Mouse (Mus musculus) kidney, embryonic 16.5 days (tissue): ENCODE results near the gene Kdelr3. TPM values are rescaled to one million over a fixed set of nuclear protein-coding genes. Genes with fewer than 3 reads are reported as not detected.

Experiments
- ATAC-seq: fragments of 200-750 bp; cut with Nextera tagmentation; 2 replicates; pipeline ENCODE4 v1.8.0; 2017; ENCODE audit warnings: moderate TSS enrichment; ENCODE audit not compliant: low FRiP score, low TSS enrichment
- H3K27ac ChIP-seq: fragments of 300-500 bp; sonication (generic); 2 replicates; pipeline ENCODE4 v1.5.1; 2014; ENCODE audit warnings: low read length
- H3K27me3 ChIP-seq: fragments of 300-500 bp; sonication (generic); 2 replicates; pipeline ENCODE4 v1.6.1; 2014; ENCODE audit warnings: low read length, control low read depth, mixed read lengths; ENCODE audit not compliant: insufficient read depth
- H3K36me3 ChIP-seq: fragments of 300-500 bp; sonication (generic); 2 replicates; pipeline ENCODE4 v1.6.1; 2014; ENCODE audit warnings: low read length, control low read depth, mixed read lengths; ENCODE audit not compliant: insufficient read depth
- H3K4me1 ChIP-seq: fragments of 300-500 bp; sonication (generic); 2 replicates; pipeline ENCODE4 v1.6.1; 2014; ENCODE audit warnings: low read length, control low read depth, mixed read lengths; ENCODE audit not compliant: insufficient read depth
- H3K4me2 ChIP-seq: fragments of 300-500 bp; sonication (generic); replicated peaks from 2 replicates; pipeline ENCODE4 v1.6.1; 2014; ENCODE audit warnings: low read depth, low read length
- H3K4me3 ChIP-seq: fragments of 300-500 bp; sonication (generic); 2 replicates; pipeline ENCODE4 v1.5.1; 2014; ENCODE audit warnings: mild to moderate bottlenecking, low read length
- H3K9ac ChIP-seq: fragments of 300-500 bp; sonication (generic); replicated peaks from 2 replicates; pipeline ENCODE4 v1.6.1; 2014; ENCODE audit warnings: low read length
- H3K9me3 ChIP-seq: fragments of 300-500 bp; sonication (generic); 2 replicates; pipeline ENCODE4 v1.6.1; 2016; ENCODE audit warnings: low read length, control low read depth
- WGBS: fragments of 180-500 bp; shearing (Covaris S2); extraction: QIAGEN DNeasy Blood & Tissue Kit; methylation state at CpG from one replicate; pipeline ENCODE4 v1.1.7; 2014; 5-methylcytosine and 5-hydroxymethylcytosine counted together
- polyA plus RNA-seq: library from polyadenylated mRNA; unstranded; fragments of >200 nt; fragmentation: Nextera tagmentation; extraction: Ambion mirVana; gene quantifications from 2 replicates; pipeline ENCODE4 v1.2.1, GENCODE M21; 2015

Gene Kdelr3
- polyA plus RNA-seq, 1 experiment from 2014 or later = 72.9 TPM

GRCm38 (mm10) chr15:79509998-79510397 is 6.2 kb upstream of the Kdelr3 start:
- Histone ChIP-seq H3K9me3 (no peaks in the 10 kb centered on the region), H3K4me3 (no peak overlapping the region), H3K9ac (no peak overlapping the region), H3K4me1 (peaks cover 30% of the 10 kb centered on the region), H3K27me3 (peaks cover 74% of the 10 kb centered on the region), H3K4me2 (no peak overlapping the region), H3K36me3 (no peaks in the 10 kb centered on the region), H3K27ac (no peak overlapping the region)
- WGBS = 40% methylated on average over 6 of the region's 6 CpGs
- ATAC-seq = no peak

- Histone ChIP-seq H3K4me1 (peaks cover 29% of the 10 kb centered on the region), H3K36me3 (no peaks in the 10 kb centered on the region), H3K4me3 (no peak overlapping the region), H3K9ac (no peak overlapping the region), H3K27ac (no peak overlapping the region), H3K9me3 (no peaks in the 10 kb centered on the region), H3K4me2 (no peak overlapping the region), H3K27me3 (peaks cover 77% of the 10 kb centered on the region)
- no peak for ATAC-seq
- WGBS = 81% methylated on average over 7 of the region's 7 CpGs
Measured at GRCm38 (mm10) chr15:79510425-79510824, 5.8 kb upstream of the Kdelr3 start.

GRCm38 (mm10) chr15:79511553-79512320 is 4.5 kb upstream of the Kdelr3 start:
- Histone ChIP-seq H3K27ac (no peak overlapping the region), H3K4me1 (peaks cover 28% of the 10 kb centered on the region), H3K4me3 (peak overlapping the region; percentile 47), H3K36me3 (no peaks in the 10 kb centered on the region), H3K9ac (peak overlapping the region; percentile 51; the same call in 1 of the 2 replicates), H3K4me2 (peak overlapping the region; percentile 82), H3K9me3 (no peaks in the 10 kb centered on the region), H3K27me3 (peaks cover 73% of the 10 kb centered on the region)
- ATAC-seq = peak; percentile 75
- WGBS = 2% methylated on average over 61 of the region's 61 CpGs

DNA sequence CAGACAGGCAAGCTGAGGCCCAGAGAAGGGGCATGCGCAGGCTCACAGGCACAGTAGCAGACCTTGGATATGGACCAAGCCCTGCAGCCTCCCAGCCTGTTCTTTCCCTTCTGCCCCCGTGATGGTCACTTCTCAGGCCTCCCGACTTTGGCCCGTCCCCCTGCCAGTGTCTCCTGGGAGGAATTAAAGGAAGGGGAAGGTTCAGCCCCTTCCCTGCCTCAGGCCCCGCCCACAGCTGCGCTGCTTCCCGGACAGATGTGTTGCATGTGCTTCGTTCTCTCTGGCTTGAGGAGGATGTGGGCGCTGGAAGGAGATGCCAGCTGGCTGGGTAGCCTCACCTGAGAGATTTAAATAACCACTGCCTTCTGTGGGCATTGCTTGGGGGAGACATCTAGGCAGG is 2.3 kb upstream of the Kdelr3 start:
- H3K9ac ChIP-seq = no peak overlapping the region
- H3K4me2 ChIP-seq = 0 out of 2 replicates have a peak overlapping the region, but pooled peaks have one; percentile 1
- H3K4me1 ChIP-seq = peaks cover 46% of the 10 kb centered on the region
- H3K36me3 ChIP-seq = no peaks in the 10 kb centered on the region
- no peaks in the 10 kb centered on the region for H3K9me3 ChIP-seq
- no peak overlapping the region for H3K4me3 ChIP-seq
- peaks cover 55% of the 10 kb centered on the region for H3K27me3 ChIP-seq
- 9% methylated on average over 9 of the region's 9 CpGs for WGBS
- H3K27ac ChIP-seq = no peak overlapping the region
- ATAC-seq = no peak

- ATAC-seq = no peak
- no peaks in the 10 kb centered on the region for H3K9me3 ChIP-seq
- peaks cover 27% of the 10 kb centered on the region; the same call in 1 of the 2 replicates for H3K27me3 ChIP-seq
- H3K4me3 ChIP-seq = peak overlapping the region; percentile 68; the same call in 1 of the 2 replicates
- 85% methylated on average over 4 of the region's 4 CpGs for WGBS
- no peak overlapping the region for H3K27ac ChIP-seq
- H3K9ac ChIP-seq = peak overlapping the region; percentile 70; the same call in 1 of the 2 replicates
- peaks cover 36% of the 10 kb centered on the region for H3K4me1 ChIP-seq
- no peaks in the 10 kb centered on the region for H3K36me3 ChIP-seq
- peak overlapping the region; percentile 65 for H3K4me2 ChIP-seq
Measured at GRCm38 (mm10) chr15:79517710-79518109, 1.5 kb downstream of the Kdelr3 start.

DNA sequence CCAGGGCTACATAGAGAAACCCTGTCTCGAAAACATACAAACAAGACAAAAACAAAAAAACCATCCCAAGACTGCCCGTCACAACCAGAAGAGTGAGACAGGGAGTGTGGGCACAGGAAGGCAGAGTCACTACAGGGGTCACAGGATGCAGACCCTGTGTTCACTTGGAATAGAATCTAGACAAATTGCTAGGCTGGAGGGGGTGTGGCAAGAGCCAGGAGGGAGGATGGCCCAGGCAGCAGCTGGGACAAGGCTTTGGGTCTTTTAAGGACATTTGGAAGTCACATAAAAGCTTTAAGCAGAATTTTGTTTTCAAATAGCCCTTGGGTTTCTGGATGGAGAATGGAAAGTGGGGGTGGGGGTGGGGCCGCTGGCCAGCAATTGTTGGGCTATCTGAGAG is 2.4 kb downstream of the Kdelr3 start:
- Histone ChIP-seq H3K4me2 (0 out of 2 replicates have a peak overlapping the region, but pooled peaks have one; percentile 65), H3K4me3 (no peak overlapping the region), H3K4me1 (peaks cover 35% of the 10 kb centered on the region), H3K9me3 (no peaks in the 10 kb centered on the region), H3K27ac (no peak overlapping the region), H3K36me3 (peaks cover 6% of the 10 kb centered on the region; the same call in 1 of the 2 replicates), H3K9ac (no peak overlapping the region), H3K27me3 (peaks cover 21% of the 10 kb centered on the region; the same call in 1 of the 2 replicates)
- 73% methylated on average over 3 of the region's 3 CpGs for WGBS
- no peak for ATAC-seq

GRCm38 (mm10) chr15:79519400-79520220 is 3.4 kb downstream of the Kdelr3 start:
- H3K9ac ChIP-seq = no peak overlapping the region
- H3K4me2 ChIP-seq = no peak overlapping the region
- peaks cover 28% of the 10 kb centered on the region for H3K4me1 ChIP-seq
- peaks cover 12% of the 10 kb centered on the region; the same call in 1 of the 2 replicates for H3K36me3 ChIP-seq
- peaks cover 11% of the 10 kb centered on the region; the same call in 1 of the 2 replicates for H3K27me3 ChIP-seq
- H3K9me3 ChIP-seq = no peaks in the 10 kb centered on the region
- 49% methylated on average over 16 of the region's 16 CpGs for WGBS
- ATAC-seq = no peak
- H3K27ac ChIP-seq = no peak overlapping the region
- H3K4me3 ChIP-seq = no peak overlapping the region

DNA sequence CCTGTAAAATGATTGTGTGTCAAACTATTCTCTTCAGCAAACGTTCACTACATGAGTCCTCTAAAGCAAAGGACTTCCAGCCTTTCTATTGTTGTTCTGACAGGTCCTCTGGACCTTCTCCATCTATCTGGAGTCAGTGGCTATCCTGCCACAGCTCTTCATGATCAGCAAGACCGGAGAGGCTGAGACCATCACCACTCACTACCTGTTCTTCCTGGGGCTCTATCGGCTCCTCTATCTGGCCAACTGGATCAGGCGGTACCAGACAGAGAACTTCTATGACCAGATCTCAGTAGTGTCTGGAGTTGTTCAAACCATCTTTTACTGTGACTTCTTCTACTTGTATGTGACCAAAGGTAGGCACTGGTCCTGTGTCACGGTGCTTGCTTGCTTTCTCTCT is 9.4 kb downstream of the Kdelr3 start:
- no peak overlapping the region for H3K4me2 ChIP-seq
- H3K36me3 ChIP-seq = peaks cover 53% of the 10 kb centered on the region
- H3K27me3 ChIP-seq = no peaks in the 10 kb centered on the region
- H3K4me3 ChIP-seq = no peak overlapping the region
- no peak overlapping the region for H3K27ac ChIP-seq
- WGBS = 83% methylated on average over 5 of the region's 5 CpGs
- H3K4me1 ChIP-seq = peaks cover 12% of the 10 kb centered on the region; the same call in 1 of the 2 replicates
- H3K9me3 ChIP-seq = no peaks in the 10 kb centered on the region
- no peak overlapping the region for H3K9ac ChIP-seq
- no peak for ATAC-seq

- Histone ChIP-seq H3K4me2 (no peak overlapping the region), H3K27ac (no peak overlapping the region), H3K27me3 (no peaks in the 10 kb centered on the region), H3K9ac (no peak overlapping the region), H3K9me3 (no peaks in the 10 kb centered on the region), H3K4me1 (peaks cover 12% of the 10 kb centered on the region; the same call in 1 of the 2 replicates), H3K4me3 (no peak overlapping the region), H3K36me3 (peaks cover 58% of the 10 kb centered on the region)
- no peak for ATAC-seq
- WGBS = 65% methylated on average over 9 of the region's 9 CpGs
Measured at GRCm38 (mm10) chr15:79525979-79526768, 10.0 kb downstream of the Kdelr3 start.
